Mouse (Mus musculus): ENCODE results near the gene Fam114a2.

Gene Fam114a2

DNA sequence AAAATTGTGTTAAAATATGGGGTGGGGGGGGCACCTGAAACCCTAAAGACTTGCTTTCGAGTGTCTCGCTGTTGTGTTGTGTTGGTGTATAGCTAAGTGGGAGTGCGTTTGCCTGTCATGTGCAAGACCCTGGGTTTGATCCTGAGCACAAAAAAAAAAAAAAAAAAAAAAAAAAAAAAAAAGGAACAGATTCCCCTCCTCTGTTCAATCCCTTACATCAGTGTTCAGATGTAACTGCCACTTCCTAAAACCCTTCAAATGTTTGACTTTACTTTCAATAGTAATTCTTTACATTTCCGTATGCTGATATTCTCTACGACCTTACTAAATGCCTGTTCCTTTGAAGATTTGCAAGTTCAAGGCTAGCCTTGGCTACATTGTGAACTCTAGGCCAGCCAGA lies 887 bp upstream of the Fam114a2 start:
- DNase-seq (ENCODE audit: low spot score in 2 of 2), result no peak

DNA sequence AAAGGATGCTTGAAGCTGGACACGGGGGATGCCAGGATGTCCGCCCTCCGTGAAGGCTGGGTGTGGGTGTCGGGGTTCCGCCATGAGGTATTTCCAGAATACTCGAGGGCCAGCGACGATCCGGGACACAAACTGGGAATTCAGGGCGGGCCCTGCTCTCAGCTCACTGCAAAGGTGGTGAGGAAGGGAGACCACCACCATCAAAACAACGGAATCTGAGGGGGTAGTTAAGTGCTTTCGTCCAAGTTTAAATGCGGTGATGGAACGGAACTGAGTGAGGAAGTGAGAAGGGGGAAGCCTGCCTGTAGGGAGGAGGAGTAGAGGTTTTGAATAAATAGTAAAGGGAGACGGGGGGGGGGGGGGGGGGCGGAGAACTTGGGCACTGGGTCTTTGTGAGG lies 333 bp upstream of the Fam114a2 start:
- no peak for DNase-seq (ENCODE audit: low spot score in 2 of 2)

DNA sequence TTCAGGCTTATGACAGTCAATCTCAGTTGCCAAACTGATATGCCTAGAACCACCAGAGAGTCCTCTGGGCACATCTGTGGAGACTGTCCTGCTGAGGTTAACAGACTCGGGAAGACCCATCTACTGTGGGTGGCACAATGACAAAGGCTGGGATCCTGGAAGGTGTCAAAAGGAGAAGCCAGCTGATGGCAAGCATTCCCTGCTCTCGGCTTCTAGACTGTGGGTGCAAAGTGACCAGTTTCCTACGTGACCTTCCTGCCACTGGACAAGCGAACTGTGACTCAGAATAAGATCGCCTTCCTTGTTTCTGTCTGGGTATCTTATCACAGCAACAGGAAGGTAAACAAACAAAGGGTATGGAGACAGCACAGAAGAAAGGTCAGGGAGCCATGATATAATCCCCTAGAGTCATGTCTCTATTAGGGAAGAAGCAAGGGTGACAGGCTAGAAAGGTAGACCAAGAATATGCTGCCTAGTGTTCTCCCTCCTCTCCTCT lies 1.4 kb downstream of the Fam114a2 start:
- DNase-seq (ENCODE audit: low spot score in 2 of 2), result no peak

DNA sequence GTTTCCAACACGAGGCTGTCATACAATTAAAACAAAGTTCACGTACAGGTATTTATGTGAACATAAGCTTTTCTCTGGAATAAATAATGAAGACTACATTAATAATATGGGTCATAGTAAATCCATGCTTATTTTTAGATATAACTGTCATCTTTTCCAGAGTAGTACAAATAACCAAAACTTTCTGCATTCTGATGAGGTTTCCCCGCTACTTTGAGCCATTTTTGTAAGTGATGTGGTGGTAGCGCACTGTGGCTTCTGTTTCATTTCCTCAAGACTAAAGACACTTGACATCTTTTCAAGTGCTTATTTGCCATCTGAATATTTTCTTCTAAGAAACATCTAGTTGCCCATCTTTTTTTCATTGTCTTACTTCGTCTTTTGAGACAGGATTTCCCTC lies 3.2 kb downstream of the Fam114a2 start:
- no peak for DNase-seq (ENCODE audit: low spot score in 2 of 2)

DNA sequence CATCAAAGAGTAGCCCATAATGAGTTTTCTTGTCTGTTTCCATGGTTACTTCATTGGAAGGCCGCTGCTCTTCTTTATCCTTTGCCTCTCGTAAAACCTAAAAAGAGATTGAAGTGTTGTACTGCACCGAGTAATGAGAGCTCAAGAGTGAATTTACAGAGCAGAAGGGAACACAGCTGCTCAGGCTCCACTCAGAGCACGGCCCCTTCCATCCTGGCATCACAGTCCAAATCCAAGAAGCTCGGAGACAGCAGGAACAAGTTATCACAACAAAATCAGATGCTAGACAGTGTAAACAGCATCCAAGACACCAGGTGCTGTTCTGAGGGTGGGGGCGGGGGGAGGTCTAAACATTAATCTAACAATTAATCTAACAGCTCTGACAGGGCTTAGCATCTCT lies 11.5 kb downstream of the Fam114a2 start:
- DNase-seq (ENCODE audit: low spot score in 2 of 2), result no peak

DNA sequence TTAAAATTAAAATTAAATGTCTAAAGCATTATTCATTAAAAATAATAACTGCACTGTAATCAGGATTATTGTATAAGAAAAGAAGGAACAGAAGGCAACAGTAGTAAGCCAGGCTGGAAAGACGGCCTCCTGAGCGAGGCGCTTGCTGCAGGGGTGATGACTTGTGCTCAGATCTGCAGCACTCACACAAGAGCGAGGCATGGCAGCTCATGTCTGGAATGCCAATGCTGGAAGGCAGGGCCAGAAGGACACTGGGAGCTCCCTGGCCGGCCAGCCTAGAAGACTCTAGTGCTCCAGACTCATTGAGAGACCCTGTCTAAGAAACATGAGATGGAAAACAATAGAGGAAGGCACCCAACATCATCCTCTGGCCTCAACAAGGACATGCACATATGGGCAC lies 15.3 kb downstream of the Fam114a2 start:
- DNase-seq (ENCODE audit: low spot score in 2 of 2), result no peak

DNA sequence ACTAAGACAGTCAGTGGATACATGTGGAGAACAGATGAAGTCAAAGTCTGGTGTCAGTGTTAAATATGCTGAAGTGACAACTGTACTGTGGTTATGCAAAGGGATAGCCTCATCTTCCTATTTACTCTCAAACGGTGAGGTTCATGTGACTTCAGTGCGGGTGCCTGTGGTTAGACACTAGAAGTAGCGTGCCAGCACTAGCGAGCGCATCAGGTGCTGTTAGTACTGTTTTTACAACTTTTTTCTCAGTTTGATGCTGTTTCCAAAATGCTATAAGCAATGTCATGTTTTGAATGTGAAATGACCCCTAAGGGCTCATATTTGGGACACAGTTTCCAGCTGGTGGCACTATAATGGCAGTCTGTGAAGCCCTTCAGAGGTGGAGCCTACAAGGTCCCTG lies 20.2 kb downstream of the Fam114a2 start:
- no peak for DNase-seq (ENCODE audit: low spot score in 2 of 2)

DNA sequence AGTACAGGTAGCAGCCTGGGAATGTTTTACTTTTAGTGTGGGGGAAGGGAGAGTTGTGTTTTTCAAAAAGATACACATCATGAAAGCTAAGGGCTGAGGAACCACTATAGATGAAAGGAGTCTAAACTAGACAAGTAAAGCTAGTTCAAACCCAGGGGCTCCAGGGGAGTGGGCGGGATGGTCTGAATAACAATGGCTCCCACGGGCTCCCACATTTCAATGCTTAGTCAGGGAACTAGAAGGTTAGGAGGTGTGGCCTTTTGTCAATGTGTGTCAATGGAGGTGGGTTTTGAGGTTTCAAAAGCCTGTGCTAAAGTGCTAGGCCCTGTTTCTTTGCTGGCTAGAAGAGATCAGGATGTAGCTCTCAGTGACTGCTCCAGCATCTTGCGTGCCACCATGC lies 20.7 kb downstream of the Fam114a2 start:
- DNase-seq (ENCODE audit: low spot score in 2 of 2), result no peak

DNA sequence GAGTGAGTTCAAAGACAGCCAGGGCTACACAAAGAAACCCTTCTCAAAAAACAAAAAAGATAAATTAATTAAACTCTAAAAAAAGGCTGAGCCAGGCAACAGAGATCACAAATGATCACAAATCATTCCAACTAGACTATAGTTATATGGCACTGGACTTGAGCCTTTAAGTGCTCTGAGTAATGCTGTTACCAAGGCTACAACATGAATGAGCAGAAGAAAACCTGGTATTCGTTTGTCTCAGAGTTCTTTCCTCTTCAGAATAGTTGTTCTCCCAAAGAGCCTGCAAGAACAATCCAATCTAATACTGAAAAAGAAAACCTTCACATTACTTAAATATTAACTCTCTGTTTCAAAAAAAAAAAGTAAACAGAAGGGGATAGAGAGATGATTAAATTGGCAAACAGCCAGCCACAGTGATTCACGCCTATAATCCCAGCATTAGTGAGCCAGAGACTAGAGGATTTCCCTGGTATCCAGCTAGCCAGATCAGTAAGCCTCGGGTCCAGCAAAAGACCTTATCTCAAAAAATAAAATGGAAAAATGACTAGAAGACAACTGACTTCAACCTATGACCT lies 21.9 kb downstream of the Fam114a2 start:
- DNase-seq (ENCODE audit: low spot score in 2 of 2), result no peak

DNA sequence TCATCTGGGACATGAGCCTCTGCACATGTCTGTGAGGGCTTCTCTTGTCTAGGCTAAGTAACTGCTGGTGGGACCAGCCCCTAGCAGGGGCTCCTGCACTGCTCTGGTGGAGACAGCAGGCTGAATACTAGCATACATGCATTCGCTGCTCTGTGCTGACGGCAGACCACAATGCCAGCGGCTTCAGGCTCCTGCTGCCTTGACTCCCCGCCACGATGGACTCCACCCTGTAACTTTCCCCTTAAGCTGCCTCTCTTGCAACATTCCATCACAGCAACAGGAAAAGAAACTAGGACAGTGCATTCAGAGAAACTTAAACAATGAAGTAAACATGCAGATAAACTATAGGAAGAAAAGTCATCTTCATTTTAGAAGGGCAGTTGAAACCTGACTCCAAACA lies 30.0 kb downstream of the Fam114a2 start:
- no peak for DNase-seq (ENCODE audit: low spot score in 2 of 2)

DNA sequence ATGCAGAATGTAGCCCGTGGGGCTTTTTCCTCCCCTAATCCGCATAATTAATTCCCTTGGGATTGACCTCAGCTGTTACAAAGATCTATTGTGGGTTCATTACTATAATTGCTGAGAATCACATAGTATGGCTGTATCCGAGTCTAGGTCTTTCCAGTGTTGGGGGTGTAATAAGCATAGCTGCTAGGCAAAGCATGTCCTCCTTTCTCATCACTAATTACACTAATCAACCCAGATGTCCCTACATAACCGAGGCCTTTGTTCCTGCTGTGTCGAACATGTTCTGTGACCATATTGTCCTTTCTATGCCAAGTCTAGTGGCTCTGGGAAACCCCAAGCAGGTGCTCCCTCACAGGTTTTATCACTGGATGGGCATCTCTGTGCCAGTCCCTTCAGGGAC lies 40.3 kb downstream of the Fam114a2 start:
- no peak for DNase-seq (ENCODE audit: low spot score in 2 of 2)

DNA sequence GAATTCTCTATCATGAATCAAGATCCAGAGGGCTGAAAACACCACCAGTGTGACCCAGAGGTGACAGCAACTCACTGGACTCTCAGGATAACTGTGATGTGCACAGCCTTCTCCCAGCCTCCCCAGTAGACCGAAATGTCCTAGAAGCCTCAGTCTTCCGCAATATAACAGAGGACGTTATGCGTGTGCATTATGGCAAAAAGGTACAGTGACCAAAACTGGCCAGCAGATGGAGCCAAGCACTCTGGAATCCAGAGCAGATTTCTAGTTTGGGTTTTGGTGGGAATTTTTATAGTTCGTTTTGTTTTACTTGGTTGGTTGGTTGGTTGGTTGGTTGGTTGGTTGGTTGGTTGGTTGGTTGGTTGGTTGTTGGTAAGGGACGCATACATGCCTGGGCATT lies 43.3 kb downstream of the Fam114a2 start:
- peak in 1 of 2 experiments; percentile 36 for DNase-seq (ENCODE audit: low spot score in 2 of 2)

DNA sequence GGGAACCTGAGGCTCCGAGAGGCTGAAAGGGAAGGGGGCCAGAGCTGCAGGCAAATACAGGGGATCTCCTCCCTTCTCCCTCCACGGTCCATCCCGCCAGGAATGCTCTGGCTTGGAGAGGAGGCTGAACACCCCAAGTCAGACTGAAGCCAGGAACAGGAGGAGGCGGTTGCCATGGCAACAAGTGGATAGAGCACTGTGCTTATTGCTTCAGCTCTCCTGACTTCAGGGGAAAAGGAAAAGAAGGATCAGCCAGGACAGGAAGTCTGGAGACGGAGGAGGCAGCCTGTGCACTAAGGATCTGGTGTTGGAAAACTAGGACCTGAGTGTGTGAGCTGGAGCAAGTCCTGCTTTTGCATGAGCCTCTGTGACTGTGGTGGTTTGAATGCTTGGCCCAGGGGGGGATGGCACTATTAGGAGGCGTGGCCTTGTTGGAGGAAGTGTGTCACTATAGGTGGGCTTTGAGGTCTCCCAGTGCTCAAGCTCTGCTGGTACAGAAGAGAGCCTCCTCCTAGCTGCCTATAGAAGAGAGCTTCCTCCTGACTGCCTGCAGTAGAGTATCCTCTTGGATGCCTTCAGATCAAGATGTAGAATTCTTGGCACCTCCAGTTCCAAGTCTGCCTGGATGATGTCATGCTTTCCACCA lies 44.0 kb downstream of the Fam114a2 start:
- DNase-seq (ENCODE audit: low spot score in 2 of 2), result no peak

DNA sequence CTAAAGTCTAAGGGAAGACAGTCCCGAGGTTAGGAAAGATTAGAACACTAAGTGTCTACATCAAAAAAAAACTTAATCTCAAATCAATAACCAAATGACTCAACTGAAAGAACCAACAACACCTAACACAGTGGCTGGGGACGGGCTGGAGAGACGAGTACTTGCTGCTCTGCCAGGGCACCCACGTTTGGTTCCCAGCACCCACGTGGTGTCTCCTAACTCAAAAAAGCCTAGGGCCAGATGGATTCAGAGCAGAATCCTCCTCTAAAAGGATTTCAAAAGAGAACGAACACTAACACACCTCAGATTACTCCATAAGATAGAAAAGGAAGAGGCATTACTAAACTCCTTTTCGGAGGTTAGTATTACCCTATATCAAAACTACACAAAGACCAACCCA lies 47.4 kb downstream of the Fam114a2 start:
- no peak for DNase-seq (ENCODE audit: low spot score in 2 of 2)

DNA sequence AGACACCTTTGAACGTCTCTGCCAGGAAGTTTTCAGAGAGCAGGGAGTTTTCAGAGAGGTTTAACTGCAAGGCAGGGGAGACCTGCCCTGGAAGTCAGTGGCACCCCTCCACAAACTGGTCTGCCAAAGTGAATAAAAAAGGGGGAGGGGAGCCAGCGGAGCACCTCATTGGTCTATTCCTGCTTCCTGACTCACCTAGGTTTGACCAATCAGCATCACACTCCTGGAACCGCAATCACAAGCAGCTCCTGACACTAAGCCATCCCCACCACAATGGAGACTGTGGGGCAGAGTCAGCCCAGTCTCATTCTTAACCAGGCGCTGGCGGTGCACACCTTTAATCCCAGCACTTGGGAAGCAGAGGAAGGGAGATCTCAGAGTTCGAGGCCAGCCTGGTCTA lies 48.4 kb downstream of the Fam114a2 start:
- DNase-seq (ENCODE audit: low spot score in 2 of 2), result no peak

DNA sequence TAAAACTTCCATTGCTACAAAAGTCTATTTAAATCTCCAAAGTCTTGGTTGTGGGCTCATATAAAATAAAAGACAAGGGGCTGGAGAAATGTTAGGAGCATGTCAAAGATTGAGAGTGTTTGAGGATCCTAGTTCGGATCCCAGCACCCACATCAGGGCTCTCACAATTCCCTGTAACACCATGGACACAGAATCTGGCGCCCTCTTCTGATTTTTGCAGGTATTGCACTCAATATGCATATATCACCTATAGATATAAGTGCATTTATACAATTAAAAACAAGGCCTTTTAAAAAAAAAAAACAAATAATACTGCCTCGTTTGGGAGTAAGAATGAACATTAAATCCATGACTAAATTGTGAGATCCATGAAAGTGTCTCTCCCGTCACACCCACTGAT lies 49.7 kb downstream of the Fam114a2 start:
- DNase-seq (ENCODE audit: low spot score in 2 of 2), result no peak

DNA sequence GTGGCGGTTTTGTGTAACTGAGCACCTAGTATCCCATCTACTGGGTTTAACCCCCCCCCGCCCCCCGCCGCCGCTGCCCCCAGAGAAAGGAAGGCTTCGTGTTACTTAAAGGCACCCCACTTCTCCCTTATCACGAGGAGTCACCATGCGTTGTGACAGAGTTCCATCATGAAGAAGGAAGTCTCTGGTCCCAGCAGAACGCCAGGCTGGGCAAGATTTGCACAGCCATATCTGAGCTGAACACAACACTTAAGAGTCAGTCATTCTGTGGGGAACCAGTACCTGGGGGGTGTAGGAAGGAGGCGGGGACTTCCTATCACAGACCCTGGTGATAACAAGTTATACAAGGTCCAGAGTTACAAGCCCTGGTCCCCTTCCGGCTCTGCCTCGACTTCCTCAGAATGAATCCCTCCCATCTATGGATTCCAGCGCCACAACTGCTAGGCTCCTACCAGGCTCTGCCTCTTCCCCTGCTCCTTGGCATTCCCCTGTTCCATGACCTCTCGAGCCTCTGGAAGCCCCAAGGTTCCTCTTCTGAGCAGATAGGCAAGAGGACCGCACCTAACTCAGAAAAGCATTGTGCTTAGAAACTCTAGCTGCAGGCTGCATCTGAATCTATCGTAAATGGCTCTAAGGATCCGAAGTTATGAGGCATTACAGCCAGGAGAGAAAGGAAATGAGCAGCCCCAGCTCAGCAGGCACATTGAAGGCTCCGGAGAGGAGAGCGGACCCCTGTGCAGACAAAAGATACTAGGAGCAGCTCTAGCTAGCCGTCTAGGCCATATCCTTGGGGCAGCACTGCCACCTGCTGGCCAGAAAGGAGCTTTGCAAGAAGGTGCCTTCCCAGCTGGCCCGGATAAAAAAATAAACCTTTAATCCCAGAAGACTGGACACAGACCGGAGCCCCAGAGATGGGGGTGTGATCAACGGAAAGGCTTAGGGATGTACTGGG lies 51.0 kb downstream of the Fam114a2 start:
- DNase-seq (ENCODE audit: low spot score in 2 of 2), result peak in 1 of 2 experiments; percentile 49

DNA sequence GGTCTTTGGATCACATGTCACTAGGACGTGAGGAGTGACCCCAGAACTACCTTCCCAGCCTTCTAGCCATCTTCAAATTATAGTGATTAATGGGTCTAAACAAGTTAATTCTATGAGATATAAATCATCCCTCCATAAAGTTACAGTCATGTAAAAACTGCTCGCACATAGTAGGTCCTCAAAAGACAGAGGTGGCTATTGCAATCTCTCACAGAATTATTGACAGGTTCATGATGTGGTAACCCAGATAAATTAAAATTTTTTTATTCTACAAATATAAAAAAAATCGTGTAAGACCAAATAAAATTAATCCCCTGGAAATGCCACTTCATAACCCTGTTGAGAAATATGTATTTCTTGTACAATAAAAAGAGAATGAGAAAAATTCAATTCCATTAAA lies 52.6 kb downstream of the Fam114a2 start:
- no peak for DNase-seq (ENCODE audit: low spot score in 2 of 2)

DNA sequence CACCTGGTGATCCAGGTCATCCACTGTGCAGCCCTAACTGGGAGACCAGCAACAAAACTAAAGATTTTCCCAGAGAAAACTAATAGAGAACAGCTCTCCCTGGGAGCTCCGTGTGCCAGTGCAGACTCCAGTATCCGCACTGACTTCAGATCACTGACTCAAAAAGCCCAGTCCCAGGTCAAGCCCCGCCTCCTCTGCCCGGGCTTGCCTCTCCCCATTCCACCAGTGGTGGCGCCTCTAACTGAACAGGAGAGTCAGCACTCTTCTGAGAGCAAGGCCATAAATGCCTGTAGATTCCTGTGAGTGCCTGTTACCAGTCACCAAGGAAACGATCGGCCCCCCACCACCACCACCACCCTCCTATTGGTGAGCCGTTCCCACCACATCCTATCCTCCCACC lies 53.4 kb downstream of the Fam114a2 start:
- DNase-seq (ENCODE audit: low spot score in 2 of 2), result peak in 1 of 2 experiments; percentile 23

DNA sequence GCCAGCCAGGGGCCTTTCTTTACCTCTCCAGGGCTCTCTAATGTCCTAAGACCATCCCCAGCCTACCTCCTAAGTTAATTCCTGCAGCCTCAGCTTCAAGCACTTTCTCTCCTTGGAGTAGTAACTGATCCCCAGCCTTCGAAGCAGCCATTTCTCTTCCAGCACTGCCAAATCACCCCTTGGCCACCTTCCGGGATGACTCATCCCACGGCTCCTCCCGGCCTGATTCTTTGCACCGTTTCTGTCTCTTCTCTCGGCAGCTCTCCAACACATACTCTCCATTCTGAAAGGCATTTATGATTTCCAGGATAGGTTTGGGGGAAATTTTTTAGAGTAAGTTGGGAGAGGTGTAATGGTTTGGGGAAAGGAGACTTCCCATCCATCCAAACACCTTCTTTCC lies 58.7 kb downstream of the Fam114a2 start:
- no peak for DNase-seq (ENCODE audit: low spot score in 2 of 2)

DNA sequence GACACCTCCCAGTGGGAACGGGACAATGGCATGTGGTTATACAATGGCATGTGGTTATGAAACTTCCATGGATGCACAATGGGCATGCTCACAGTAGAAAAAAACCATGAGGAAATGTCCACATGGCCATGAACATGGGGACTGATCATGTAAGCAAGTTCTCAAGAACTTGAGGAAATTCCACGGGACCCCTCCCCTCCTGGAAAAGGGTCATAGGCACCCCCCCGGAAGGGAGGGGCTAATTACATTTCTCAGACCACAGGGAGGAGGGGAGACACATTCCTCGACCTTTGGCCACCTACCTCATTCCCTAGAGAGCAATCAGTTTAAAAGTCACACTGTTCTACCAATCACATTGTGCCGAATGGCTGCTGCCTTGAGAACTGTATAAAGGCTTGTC lies 64.0 kb downstream of the Fam114a2 start:
- no peak for DNase-seq (ENCODE audit: low spot score in 2 of 2)

DNA sequence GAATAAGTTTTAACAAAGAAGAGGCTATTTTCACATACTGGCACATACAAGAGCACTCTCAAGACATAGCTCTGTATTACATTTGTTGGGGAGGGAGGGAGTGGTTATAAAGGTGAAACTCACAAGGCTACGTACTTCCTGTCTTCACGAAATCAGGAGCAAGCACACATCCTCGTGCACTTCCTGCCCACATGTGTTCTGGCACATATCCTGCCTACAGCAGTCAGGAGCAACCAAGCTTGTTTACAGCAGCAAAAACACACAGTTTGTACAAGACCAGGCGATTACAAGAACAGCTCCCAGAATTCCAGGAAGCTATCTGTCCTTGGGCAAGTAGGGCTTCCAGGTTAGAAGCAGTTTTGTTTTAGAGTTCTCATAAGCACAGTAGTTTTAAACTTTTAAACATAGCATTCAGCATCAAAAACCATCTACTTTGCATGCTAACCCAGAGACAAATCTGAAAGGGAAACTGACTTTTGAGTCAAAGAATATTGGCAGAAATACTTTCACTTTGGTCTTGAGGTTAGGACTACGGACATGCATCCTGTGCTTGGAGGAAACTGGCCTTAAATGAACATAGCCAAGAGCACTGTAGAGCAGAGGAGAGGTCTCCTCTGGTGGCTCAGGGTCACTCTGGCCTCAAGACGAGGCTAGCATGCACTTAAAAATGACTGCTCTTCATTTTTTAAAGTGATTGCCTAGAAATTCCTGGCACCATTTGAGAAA lies 73.0 kb downstream of the Fam114a2 start:
- DNase-seq (ENCODE audit: low spot score in 2 of 2), result no peak
